Mouse (Mus musculus) effector memory CD4-positive, alpha-beta T cell, adult 7 months (primary cell): Measurements from ENCODE around the gene Il15ra. TPM values are rescaled to one million over a fixed set of nuclear protein-coding genes. Genes with fewer than 3 reads are reported as not detected.

Experiments
- polyA plus RNA-seq: library from polyadenylated mRNA; unstranded; fragments of 100-300 nt; shearing (Covaris generic); gene quantifications from one replicate; pipeline ENCODE4 v1.2.1, GENCODE M21; 2017

The Il15ra gene
- polyA plus RNA-seq = 25.9 TPM

DNA sequence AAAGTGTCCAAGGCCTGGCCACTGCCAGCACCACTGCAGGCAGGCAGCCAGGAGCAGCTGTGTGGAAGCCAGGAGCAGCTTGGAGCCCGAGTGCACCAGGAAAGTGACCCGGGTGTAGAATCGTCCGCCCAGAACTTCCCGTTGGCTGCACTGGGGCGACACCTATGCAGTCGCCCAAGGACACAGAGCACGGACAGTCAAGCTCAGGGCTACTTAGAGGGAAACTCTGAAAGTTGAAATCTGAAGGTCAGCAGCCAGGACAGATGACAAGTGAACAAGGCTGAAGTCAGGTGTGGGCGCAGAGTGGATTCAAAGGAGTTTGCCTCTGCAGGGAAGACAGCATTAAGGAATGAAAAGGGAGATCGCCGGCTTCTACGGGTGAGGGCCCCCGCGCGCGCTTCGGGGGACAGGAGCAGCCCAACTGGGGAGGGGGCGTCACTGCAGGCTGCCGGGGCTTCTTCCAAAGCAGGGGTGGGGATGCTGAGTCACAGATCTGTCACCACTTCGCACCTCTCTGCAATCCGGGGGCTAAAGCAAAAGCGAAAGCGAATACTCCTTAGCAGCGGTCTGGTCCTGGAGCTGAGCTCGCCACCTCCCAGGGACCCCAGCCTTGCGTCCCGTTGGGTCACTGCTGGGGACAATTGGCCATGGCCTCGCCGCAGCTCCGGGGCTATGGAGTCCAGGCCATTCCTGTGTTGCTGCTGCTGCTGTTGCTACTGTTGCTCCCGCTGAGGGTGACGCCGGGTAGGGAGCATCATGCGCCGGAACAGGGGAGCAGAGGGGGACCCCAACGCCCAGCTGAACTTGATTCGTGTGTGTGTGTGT lies at the start of gene Il15ra:
Il15ra (plus strand) TSS at position 90 of the 825 bp plus-strand sequence.

DNA sequence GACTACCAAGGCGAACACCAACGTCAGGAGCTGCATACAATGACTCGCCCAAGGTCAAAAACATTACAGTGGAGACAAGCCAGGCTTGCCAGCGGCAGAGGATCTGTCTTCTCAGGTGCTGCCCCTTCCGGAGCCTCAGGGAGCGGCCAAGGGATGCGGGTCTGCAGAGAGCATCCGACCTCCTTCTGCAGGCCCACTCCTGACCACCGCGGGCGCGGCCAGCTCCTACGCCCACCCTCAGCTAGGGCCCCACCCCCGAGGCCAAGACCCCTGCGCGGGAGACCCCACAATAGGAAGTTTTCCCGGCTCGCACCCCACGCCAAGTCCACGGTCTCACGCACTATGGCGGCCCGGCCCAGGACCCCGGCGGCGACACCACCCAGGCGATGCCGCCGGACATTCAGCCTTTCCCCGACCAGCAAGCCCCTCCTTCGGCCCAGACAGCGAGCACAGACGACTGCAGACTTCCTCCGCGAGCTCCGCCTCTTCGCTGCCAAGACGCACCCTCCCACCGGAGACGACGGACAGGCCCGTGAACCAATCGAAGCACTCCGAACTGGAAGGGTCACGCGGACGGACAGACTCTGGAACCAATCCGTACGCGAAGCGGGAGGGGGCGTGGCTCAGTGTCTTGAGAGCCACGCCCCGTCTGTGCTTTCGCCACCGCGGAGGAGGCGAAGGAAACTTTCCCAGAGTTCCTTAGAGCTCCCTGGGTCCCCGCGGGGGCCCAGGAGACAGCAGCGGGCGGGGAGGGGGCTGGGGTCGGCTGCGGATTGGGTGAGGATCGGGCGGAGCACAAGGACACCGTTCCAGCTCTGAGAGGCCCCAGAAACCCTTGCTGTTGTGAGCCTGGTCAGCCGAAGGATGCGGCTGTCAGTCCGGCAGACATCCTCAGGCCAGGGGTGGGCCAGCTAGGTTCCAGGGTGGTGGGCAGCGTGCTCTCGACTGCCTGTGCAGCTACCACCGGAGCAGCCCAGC lies 72.3 kb downstream of the Il15ra start, which contains the start of the genes Fbh1 and Ankrd16:
Fbh1 (minus strand) TSS at position 492 of the 978 bp plus-strand sequence.
Ankrd16 (plus strand) TSS at position 786 of the 978 bp plus-strand sequence.

Other genes starting within 250 kb of the Il15ra start
- 13.6 TPM for gene Pfkfb3, start 151.2 kb upstream of the Il15ra start, polyA plus RNA-seq
- 135 TPM for gene Rbm17, start 101.1 kb upstream of the Il15ra start, polyA plus RNA-seq
- gene Gm17490, start 79.0 kb upstream of the Il15ra start, polyA plus RNA-seq = not detected
- 27.2 TPM for gene Il2ra, start 62.5 kb upstream of the Il15ra start, polyA plus RNA-seq
- 53.2 TPM for gene Fbh1, start 72.3 kb downstream of the Il15ra start, polyA plus RNA-seq
- gene Ankrd16, start 72.6 kb downstream of the Il15ra start, polyA plus RNA-seq = 62.7 TPM